Mouse (Mus musculus) cerebral cortex, adult 2 months (tissue): ENCODE measurements around the gene Washc2.

Source experiments
- WGBS: fragments of 180-500 bp; shearing (Covaris S2); methylation state at CpG from one replicate; pipeline ENCODE4 v1.1.7; 2018; 5-methylcytosine and 5-hydroxymethylcytosine counted together

Washc2 gene

GRCm38 (mm10) chr6:116262824-116263223 lies 55.0 kb downstream of the Washc2 start:
- 90% methylated on average over 1 of the region's 1 CpGs for WGBS

DNA sequence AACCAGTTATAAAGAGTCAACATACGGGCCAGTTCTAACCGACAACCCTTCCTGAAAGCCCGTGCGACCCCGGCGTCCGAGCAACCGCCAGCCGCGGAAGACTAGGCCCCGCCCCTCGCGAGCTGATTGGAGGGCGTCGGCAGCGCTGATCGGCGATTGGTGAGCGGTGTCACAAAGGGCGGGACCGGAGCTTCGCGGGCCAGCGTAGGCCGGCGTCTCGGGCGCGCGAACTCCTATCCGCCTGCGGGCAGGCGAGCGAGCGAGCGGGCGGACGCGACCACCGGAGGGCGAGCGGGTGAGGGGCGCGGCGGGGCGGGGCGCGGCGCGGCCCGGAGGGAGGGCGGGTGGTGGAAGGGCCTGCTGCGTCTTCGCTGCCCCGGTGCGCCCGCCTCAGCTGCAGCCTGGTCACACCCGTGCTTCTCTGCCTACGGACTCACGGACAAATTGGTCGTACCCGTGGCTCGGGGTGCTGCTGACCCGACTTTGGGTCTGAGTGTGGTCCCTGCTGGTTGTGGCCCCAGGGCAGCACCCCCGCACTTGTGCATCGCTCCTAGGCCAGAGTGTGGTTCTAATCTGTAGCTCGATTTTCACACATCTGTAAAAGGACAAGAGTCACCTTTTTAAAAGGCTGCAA lies 56.3 kb downstream of the Washc2 start, which contains the start of gene Zfand4:
TSS of gene Zfand4 (plus strand) at position 205 of the 634 bp plus-strand sequence.
- under 1% methylated on average over 64 of the region's 67 CpGs for WGBS

GRCm38 (mm10) chr6:116264836-116265235 lies 57.0 kb downstream of the Washc2 start:
- WGBS, result 88% methylated on average over 11 of the region's 11 CpGs

DNA sequence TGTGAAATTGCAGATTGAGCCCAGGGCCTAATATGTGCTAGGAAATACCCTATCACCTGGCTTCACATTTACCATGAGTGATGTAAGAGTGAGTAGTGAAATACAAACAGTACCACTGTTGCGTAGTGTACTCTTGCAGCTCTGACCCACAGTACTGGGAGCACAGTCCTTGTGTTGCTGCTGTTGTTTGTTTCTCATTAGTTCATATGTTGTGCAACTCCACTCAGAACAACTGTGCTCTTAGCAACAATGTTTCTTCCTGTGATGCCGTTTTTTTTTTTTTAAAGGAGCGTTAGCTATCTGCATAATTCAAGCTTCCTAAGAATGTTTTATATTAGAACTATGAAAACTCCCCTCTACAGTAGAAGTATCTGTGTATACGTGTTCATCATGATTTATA lies 57.8 kb downstream of the Washc2 start:
- 53% methylated on average over 4 of the region's 4 CpGs for WGBS

DNA sequence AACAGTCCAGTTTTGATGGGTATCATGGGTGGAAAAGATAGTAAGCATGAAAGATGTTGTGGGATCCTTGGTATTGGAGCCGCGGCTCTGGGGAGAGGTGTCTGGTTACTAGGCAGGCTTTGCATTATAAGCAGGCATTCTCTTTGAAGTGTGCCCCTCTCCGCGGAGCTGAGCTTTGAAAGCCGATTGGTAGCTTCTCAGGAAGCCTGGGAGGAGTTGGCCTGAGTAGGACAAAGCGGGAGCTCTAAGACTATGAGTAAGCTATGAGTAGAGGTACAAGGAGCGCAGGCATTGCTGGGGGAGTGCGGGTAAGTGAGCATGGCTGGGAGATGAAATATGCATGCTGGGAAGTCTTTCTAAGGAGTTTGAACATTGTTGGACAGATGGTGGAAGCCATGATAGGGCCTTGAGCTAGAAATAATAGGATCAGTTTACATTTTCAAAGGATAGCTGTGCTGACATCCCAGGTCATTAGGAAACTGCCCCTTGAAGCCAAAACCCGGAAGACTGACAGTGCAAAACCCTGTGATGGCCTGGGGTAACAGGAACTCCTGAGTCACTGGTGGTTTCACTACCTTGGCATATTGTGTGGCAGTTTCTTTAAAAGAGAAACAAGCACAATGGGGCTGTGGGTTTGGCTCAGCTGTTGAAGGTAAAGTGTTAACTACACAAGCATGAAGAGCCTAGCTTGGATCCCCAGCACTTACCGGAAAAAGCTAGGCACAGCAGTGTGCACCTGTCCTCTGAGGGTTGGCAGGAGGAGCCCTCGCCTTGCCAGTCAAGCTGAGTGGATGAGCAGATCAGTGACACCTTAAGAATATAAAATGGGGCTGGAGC lies 58.7 kb downstream of the Washc2 start:
- 33% methylated on average over 11 of the region's 11 CpGs for WGBS

GRCm38 (mm10) chr6:116267110-116267423 lies 59.2 kb downstream of the Washc2 start:
- WGBS, result 98% methylated on average over 1 of the region's 1 CpGs

DNA sequence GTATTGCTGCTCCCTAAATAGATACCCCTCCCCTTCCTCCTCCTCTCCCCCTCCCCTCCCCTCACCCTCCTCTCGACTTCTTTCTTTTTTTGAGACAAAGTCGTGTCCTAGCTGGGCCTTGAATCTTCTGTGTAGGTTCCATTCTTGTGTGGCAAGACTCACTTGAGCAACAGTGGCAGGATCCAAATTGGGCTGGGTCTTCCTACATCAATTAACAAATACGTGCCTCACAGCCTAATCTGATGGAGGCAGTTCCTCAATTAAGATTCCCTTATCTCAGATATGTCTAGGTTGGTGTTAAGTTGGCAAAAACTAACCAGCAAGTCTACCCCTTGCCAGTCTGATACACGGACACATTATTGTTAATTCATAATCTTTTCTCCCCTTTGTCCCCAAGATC lies 67.9 kb downstream of the Washc2 start:
- 76% methylated on average over 4 of the region's 4 CpGs for WGBS

DNA sequence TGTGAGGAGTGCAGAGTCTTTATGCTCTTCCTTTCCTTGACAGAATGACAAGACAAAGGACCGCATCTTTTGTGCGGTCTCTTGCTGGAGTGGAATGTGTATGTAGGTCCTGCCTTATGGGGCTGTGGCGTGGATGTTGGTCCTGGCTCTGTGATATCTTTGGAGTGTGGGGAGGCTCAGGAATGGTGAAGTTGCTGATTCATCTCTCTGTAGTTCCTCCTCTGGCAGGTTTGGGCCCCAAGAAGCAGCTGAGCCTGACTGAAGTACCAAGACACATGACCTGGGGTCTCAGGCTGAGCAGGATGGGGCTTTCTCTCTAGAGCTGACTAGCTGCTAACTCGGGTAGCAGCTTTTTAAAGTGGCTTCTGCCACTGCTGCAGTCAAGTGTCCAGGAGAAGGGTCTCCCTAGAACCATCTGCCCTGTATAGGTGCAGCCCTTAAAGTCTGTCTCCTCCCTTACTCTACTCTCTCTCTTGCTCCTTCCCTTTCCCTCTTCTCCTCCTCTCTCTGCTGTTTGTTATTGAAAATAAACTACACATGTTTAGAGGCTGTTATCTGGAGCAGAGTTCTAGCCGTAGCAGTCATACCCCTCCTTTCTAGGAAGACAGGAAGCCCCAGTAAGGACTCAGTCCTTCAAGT lies 71.0 kb downstream of the Washc2 start:
- 79% methylated on average over 5 of the region's 5 CpGs for WGBS

GRCm38 (mm10) chr6:116281014-116281413 lies 73.2 kb downstream of the Washc2 start:
- 98% methylated on average over 13 of the region's 13 CpGs for whole genome bisulfite sequencing

GRCm38 (mm10) chr6:116282546-116282945 lies 74.7 kb downstream of the Washc2 start:
- 58% methylated on average over 4 of the region's 4 CpGs for WGBS

GRCm38 (mm10) chr6:116283280-116283679 lies 75.4 kb downstream of the Washc2 start:
- 95% methylated on average over 3 of the region's 3 CpGs for WGBS

DNA sequence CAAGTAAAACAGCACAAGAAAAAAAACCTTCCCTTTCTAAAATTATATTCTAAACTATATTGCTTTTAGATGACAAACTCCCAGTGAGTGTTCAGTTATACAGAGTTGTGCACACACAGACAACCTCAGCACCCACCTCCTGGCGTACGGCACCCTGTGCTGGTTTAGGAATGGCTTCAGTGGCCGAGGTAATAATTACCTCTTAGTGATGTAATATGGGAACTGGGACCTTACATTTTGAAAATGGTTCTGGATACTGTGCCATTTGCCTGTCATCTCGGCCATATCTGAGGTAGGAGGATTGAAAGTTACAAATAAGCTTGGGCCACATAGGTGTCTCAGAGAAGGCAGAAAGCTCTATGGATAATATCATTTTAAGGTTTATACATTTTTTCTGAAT lies 78.5 kb downstream of the Washc2 start:
- 95% methylated on average over 4 of the region's 4 CpGs for WGBS

GRCm38 (mm10) chr6:116286870-116287575 lies 79.2 kb downstream of the Washc2 start:
- WGBS, result 81% methylated on average over 5 of the region's 5 CpGs

DNA sequence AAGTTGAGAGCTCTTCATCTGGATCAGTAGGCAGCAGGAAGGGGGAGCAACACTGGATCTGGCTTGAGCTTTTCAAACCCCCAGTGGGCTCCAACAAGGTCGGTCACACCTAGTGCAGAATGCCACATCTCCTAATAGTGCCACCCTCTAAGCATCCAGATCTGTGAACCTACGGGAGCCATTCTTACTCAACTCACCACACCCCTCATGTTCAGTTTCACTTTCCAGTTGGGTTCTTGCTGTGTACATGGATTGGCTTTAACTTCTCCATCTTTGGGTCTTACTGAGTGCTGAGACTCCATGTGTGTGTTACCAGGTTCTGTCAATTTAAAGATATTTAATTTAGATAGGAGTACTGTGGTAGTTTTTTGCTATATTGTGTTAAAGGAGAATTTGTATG lies 103.6 kb downstream of the Washc2 start:
- 91% methylated on average over 2 of the region's 2 CpGs for WGBS
